Mouse (Mus musculus) cerebellum, adult 2 months (tissue): ENCODE measurements around the gene Ifi214. TPM values are rescaled to one million over a fixed set of nuclear protein-coding genes. Genes with fewer than 3 reads are reported as not detected.
"Not testable (repeated sequence)": the region's sequence is repeated elsewhere in the genome, so short reads cannot be mapped to it uniquely, and the experiment has no call there.

Experiments
- DNase-seq, 2 experiments: peaks; one replicate each; pipeline ENCODE4 v3.0.0; 2021
- H3K27ac ChIP-seq: fragments of 200-500 bp; 2 replicates; pipeline ENCODE4 v1.5.1; 2012; ENCODE audit warnings: low read length, control low read depth, inconsistent platforms; ENCODE audit not compliant: insufficient read depth
- H3K27me3 ChIP-seq: fragments of 200-500 bp; 2 replicates; pipeline ENCODE4 v1.6.1; 2012; ENCODE audit warnings: inconsistent platforms, mild to moderate bottlenecking, low read length, moderate library complexity; ENCODE audit not compliant: control insufficient read depth, insufficient read depth
- H3K4me1 ChIP-seq: fragments of 200-500 bp; 2 replicates; pipeline ENCODE4 v1.6.1; 2011; ENCODE audit warnings: low read length; ENCODE audit not compliant: control insufficient read depth, insufficient read depth
- H3K4me3 ChIP-seq: fragments of 200-500 bp; replicated peaks from 2 replicates; pipeline ENCODE3; 2011; ENCODE audit warnings: mild to moderate bottlenecking, low read depth, low read length, control low read depth; ENCODE audit not compliant: insufficient read depth
- CTCF ChIP-seq: fragments of 200-500 bp; IDR thresholded peaks from 2 replicates; pipeline ENCODE4 v1.5.1; 2011; ENCODE audit warnings: low read depth, mild to moderate bottlenecking, control low read depth, low read length, moderate library complexity, borderline replicate concordance; ENCODE audit not compliant: insufficient read depth
- POLR2A ChIP-seq: fragments of 200-500 bp; IDR thresholded peaks from 2 replicates; pipeline ENCODE4 v1.6.1; 2011; ENCODE audit warnings: low read length, control low read depth, borderline replicate concordance; ENCODE audit not compliant: insufficient read depth
- WGBS: fragments of 180-500 bp; shearing (Covaris S2); methylation state at CpG from one replicate; pipeline ENCODE4 v1.1.7; 2018; 5-methylcytosine and 5-hydroxymethylcytosine counted together
- polyA plus RNA-seq: library from polyadenylated mRNA; depleted of rRNA; stranded (reverse); fragments of >200 nt; gene quantifications from 2 replicates; pipeline ENCODE4 v1.2.3, GENCODE M21; 2012; rRNA removed

Ifi214 gene
- not detected in 2 replicates for polyA plus RNA-seq

GRCm38 (mm10) chr1:173535791-173536190 lies at the start of gene Ifi214:
Gene Ifi214, minus strand, starts transcription at chr1:173535957.
- not testable (repeated sequence) for H3K4me1 ChIP-seq, H3K4me3 ChIP-seq, H3K27ac ChIP-seq, DNase-seq, H3K27me3 ChIP-seq
- 84% methylated on average over 3 of the region's 3 CpGs for WGBS

DNA sequence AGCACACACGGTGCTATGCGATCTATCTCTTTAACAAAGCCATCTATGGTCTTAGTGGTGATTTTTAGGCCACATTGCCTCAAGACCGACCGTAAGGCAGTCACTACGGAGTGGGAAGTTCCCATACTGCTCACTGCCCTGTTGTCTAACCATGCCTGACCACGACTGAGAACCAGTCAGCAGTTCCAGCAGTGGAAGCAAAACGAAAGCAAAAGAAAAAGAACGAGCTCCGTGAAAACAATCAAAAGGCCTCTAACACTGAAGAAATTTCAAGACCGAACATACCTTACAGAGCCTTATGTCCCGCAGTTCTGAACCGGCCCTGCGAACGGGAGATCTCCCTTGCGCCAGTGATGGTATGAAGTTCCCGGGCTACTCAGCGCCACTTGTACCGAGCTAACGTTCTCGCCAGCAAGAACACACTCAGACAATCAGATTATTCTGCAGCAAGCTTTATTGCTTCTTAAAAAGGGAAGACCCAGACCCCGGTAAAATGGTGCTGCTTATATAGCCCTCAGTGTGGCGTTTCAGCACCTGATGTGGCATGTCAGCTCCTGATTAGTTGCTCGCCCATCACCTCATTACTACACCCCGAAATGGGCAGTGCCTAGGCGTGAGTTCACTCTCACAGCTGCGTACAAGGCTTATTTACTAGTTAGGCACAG lies 44.3 kb upstream of the Ifi214 start:
- TF ChIP-seq CTCF = no peak
- no peak for TF ChIP-seq POLR2A
- H3K27ac ChIP-seq = no peak overlapping the region
- no peak for DNase-seq
- H3K4me3 ChIP-seq = no peak overlapping the region
- WGBS = 93% methylated on average over 26 of the region's 26 CpGs
- H3K4me1 ChIP-seq = no peaks in the 10 kb centered on the region
- no peaks in the 10 kb centered on the region for H3K27me3 ChIP-seq

DNA sequence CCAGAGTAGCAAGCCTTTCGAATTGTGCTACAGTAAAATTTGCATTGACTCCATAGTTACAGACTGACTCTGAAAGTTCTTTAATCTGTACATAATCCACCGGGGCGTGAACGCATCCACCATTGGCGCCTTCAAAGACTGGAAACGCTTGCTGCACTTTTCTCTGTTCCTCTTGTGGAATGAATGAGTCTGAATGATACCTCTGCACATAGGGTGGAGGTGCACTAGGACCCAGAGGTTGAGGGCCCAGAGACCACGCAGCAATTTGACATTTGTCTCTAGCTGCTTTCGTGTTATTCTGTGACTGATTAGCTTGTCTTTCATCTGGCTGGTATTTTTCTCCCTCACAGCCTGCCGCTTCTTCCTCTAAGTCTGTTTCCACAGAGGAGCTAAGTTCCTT lies 43.3 kb upstream of the Ifi214 start:
- TF ChIP-seq POLR2A (no peak), CTCF (no peak)
- no peak overlapping the region for H3K4me3 ChIP-seq
- no peaks in the 10 kb centered on the region for H3K4me1 ChIP-seq
- WGBS = 91% methylated on average over 9 of the region's 9 CpGs
- no peak for DNase-seq
- H3K27me3 ChIP-seq = no peaks in the 10 kb centered on the region
- no peak overlapping the region for H3K27ac ChIP-seq

DNA sequence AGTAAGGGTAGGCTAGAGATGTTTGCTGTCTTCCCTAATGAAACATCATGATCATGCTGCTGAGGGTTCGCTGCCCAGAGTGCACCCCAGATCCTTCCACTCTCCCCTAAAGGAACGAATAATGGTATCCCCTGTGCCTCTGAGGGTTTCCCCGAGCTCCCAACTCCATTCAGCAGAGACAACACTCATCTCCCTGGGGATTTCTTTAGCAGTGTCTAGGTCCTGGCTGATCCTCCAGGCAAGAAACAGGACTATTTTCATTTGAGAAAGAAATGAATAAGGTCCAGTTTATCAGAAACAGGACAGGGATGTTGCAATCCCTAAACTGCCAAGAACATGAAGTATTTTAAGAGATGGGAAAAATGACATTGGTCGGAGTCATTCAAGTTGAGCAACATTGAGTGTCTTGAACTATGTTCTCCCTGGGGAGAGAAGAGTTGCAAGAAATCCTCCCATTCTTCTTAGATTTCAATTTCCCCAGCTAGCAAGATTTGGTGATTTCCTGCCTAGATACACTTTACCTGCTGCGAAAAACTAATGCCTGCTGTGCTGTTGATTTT lies 14.8 kb upstream of the Ifi214 start:
- 79% methylated on average over 5 of the region's 5 CpGs for WGBS
- not testable (repeated sequence) for DNase-seq, H3K27me3 ChIP-seq, H3K4me3 ChIP-seq, H3K27ac ChIP-seq, H3K4me1 ChIP-seq

- not testable (repeated sequence) for H3K4me3 ChIP-seq, H3K27ac ChIP-seq, H3K27me3 ChIP-seq, H3K4me1 ChIP-seq, DNase-seq
- WGBS = 89% methylated on average over 3 of the region's 3 CpGs
These were observed 13.0 kb upstream of the Ifi214 start for GRCm38 (mm10) chr1:173548798-173549197.

GRCm38 (mm10) chr1:173521452-173521851 lies 14.3 kb downstream of the Ifi214 start:
- Histone ChIP-seq H3K27ac (no peak overlapping the region), H3K27me3 (no peaks in the 10 kb centered on the region), H3K4me3 (no peak overlapping the region), H3K4me1 (no peaks in the 10 kb centered on the region)
- TF ChIP-seq CTCF (no peak), POLR2A (no peak)
- DNase-seq = no peak

- WGBS = 97% methylated on average over 2 of the region's 2 CpGs
- H3K4me3 ChIP-seq, H3K27ac ChIP-seq: not testable (repeated sequence)
These were observed 25.2 kb downstream of the Ifi214 start for GRCm38 (mm10) chr1:173510595-173510994.

DNA sequence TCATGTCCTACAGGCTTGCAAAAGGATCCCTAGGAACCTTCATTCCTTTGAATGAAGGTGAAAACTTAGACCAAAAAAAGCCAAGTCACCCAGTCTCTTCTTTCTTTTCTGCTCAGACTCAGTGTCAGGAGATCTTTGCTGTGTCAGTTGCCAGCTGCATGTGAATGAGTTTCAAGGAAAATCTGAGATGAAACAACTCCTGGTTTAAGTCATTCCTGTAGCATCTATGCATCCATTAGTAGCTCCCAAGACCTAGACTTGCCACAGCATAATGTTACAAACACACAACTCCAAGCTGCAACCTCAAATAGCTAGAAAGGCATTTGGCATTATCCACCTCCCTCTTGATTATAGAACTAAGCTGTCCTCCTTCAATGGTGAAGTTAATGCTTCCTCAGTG lies 44.3 kb downstream of the Ifi214 start:
- not testable (repeated sequence) for DNase-seq, H3K27me3 ChIP-seq, H3K27ac ChIP-seq, H3K4me1 ChIP-seq, H3K4me3 ChIP-seq

More at GRCm38 (mm10) chr1:173510595-173510994, 25.2 kb downstream of the Ifi214 start:
- H3K4me1 ChIP-seq, DNase-seq, H3K27me3 ChIP-seq: not testable (repeated sequence)

GRCm38 (mm10) chr1:173490812-173491480 lies 44.8 kb downstream of the Ifi214 start, which contains the start of gene Ifi206:
Gene Ifi206, minus strand, starts transcription at chr1:173491041.
- not testable (repeated sequence) for DNase-seq, H3K4me1 ChIP-seq, H3K27ac ChIP-seq, H3K4me3 ChIP-seq, H3K27me3 ChIP-seq
- 76% methylated on average over 3 of the region's 3 CpGs for WGBS

DNA sequence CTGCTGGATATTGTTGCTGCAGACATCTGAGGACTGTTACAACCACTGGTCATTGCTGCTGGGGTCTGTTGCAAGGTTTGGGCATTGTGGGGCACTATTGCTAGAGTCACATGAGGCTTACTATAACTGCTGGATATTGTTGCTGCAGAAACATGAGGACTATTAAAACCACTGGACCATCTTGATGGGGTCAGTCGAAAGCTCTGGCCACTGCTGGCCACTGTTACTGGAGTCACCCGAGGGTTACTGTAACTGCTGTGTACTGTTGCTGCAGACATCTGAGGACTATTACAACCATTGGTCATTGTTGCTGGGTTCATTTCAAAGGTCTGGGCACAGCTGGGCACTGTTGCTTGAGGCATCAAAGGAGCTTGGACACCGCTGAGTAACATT lies 54.6 kb downstream of the Ifi214 start:
- 83% methylated on average over 3 of the region's 3 CpGs for WGBS
- H3K4me1 ChIP-seq, H3K4me3 ChIP-seq, H3K27me3 ChIP-seq, DNase-seq, H3K27ac ChIP-seq: not testable (repeated sequence)

DNA sequence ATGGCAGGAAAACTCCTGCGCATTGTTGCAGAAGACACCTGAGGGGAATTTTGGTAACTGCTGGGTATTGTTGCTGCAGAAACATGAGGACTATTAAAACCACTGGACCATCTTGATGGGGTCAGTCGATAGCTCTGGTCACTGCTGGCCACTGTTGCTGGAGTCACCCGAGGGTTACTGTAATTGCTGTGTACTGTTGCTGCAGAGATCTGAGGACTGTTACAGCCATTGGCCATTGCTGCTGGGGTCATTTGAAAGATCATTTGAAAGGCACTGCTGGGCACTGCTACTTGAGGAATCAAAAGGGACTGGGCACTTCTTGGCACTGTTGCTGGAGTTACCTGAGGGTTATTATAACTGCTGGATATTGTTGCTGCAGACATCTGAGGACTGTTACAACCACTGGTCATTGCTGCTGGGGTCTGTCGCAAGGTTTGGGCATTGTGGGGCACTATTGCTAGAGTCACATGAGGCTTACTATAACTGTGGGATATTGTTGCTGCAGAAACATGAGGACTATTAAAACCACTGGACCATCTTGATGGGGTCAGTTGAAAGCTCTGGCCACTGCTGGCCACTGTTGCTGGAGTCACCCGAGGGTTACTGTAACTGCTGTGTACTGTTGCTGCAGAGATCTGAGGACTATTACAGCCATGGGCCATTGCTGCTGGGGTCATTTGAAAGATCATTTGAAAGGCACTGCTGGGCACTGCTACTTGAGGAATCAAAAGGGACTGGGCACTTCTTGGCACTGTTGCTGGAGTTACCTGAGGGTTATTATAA lies 55.2 kb downstream of the Ifi214 start:
- not testable (repeated sequence) for H3K4me3 ChIP-seq, DNase-seq, H3K4me1 ChIP-seq, H3K27me3 ChIP-seq, H3K27ac ChIP-seq
- WGBS = 89% methylated on average over 5 of the region's 5 CpGs
